Mouse (Mus musculus) midbrain, postnatal 0 days (tissue): Measurements from ENCODE around the gene Sgcb. TPM values are rescaled to one million over a fixed set of nuclear protein-coding genes. Genes with fewer than 3 reads are reported as not detected.

Experiments
- ATAC-seq: fragments of 200-750 bp; cut with Nextera tagmentation; 2 replicates; pipeline ENCODE4 v1.8.0; 2017; ENCODE audit warnings: moderate number of reproducible peaks, mild to moderate bottlenecking, moderate TSS enrichment, moderate library complexity; ENCODE audit not compliant: low FRiP score
- DNase-seq: peaks from one replicate; pipeline ENCODE4 v3.0.0-alpha.2; 2015; ENCODE audit warnings: low spot score
- H3K27ac ChIP-seq: fragments of 300-500 bp; sonication (generic); 2 replicates; pipeline ENCODE4 v1.5.1; 2014; ENCODE audit warnings: low read depth, mild to moderate bottlenecking, low read length, mixed read lengths
- H3K27me3 ChIP-seq: fragments of 300-500 bp; sonication (generic); 2 replicates; pipeline ENCODE4 v1.6.1; 2014; ENCODE audit warnings: low read length, control low read depth, mixed read lengths; ENCODE audit not compliant: insufficient read depth
- H3K36me3 ChIP-seq: fragments of 300-500 bp; sonication (generic); 2 replicates; pipeline ENCODE4 v1.6.1; 2014; ENCODE audit warnings: low read length, control low read depth, mixed read lengths; ENCODE audit not compliant: insufficient read depth
- H3K4me1 ChIP-seq: fragments of 300-500 bp; sonication (generic); 2 replicates; pipeline ENCODE4 v1.6.1; 2014; ENCODE audit warnings: mild to moderate bottlenecking, control low read depth, antibody characterized with exemption, low read length, mixed read lengths; ENCODE audit not compliant: insufficient read depth
- H3K4me2 ChIP-seq: fragments of 300-500 bp; sonication (generic); 2 replicates; pipeline ENCODE4 v1.6.1; 2014; ENCODE audit warnings: low read depth, mild to moderate bottlenecking, low read length, mixed read lengths; ENCODE audit not compliant: poor library complexity, severe bottlenecking
- H3K4me3 ChIP-seq: fragments of 300-500 bp; sonication (generic); 2 replicates; pipeline ENCODE4 v1.5.1; 2014; ENCODE audit warnings: low read depth, mild to moderate bottlenecking, low read length, moderate library complexity
- H3K9ac ChIP-seq: fragments of 300-500 bp; sonication (generic); replicated peaks from 2 replicates; pipeline ENCODE4 v1.6.1; 2014; ENCODE audit warnings: mild to moderate bottlenecking, low read length, moderate library complexity, mixed read lengths; ENCODE audit not compliant: poor library complexity, severe bottlenecking
- H3K9me3 ChIP-seq: fragments of 300-500 bp; sonication (generic); 2 replicates; pipeline ENCODE4 v1.6.1; 2016; ENCODE audit warnings: low read length, control low read depth
- CTCF ChIP-seq: IDR thresholded peaks from 2 replicates; pipeline ENCODE4 v1.5.1; 2016; ENCODE audit warnings: antibody characterized with exemption, mild to moderate bottlenecking
- WGBS: fragments of 180-500 bp; shearing (Covaris S2); extraction: QIAGEN DNeasy Blood & Tissue Kit; methylation state at CpG from one replicate; pipeline ENCODE4 v1.1.7; 2014; 5-methylcytosine and 5-hydroxymethylcytosine counted together
- polyA plus RNA-seq: library from polyadenylated mRNA; unstranded; fragments of >200 nt; fragmentation: Nextera tagmentation; extraction: Ambion mirVana; gene quantifications from 2 replicates; pipeline ENCODE4 v1.2.1, GENCODE M21; 2015
- total RNA-seq: library from RNA; depleted of rRNA; stranded (reverse); fragments of >200 nt; gene quantifications from 2 replicates; pipeline ENCODE4 v1.2.3, GENCODE M21; 2014

Sgcb gene
- total and polyA plus RNA-seq, 2 experiments from 2014 or later, result 24.7 to 49.7 TPM

DNA sequence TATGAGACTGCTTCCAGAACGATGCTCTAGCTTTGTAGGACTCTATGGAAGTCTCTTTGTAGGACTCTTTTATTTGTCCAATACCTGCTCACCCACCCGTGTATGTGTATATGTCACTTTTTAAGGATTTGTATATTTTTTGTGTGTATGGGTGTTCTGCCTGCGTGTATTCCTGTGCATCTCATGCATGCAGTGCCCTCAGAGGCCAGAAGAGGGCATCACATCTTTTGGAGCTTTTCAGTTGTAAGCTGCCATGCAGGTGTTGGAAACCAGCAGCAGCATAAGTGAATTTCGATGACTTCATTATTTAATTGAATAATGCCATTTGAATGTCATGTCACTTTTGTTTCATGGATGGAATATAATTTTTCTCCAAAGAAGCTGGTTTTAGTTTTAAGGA, 5.5 kb downstream of the Sgcb start:
- 84% methylated on average over 4 of the region's 4 CpGs for WGBS
- H3K9me3 ChIP-seq, result no peaks in the 10 kb centered on the region
- peak; percentile 77 for TF ChIP-seq CTCF
- no peak for ATAC-seq
- no peak overlapping the region for H3K9ac ChIP-seq
- peaks cover 19% of the 10 kb centered on the region; the same call in 1 of the 2 replicates for H3K36me3 ChIP-seq
- H3K4me1 ChIP-seq, result no peaks in the 10 kb centered on the region
- H3K27ac ChIP-seq, result no peak overlapping the region
- no peaks in the 10 kb centered on the region for H3K27me3 ChIP-seq
- H3K4me2 ChIP-seq, result no peak overlapping the region
- peak; percentile 59 for DNase-seq
- no peak overlapping the region for H3K4me3 ChIP-seq

DNA sequence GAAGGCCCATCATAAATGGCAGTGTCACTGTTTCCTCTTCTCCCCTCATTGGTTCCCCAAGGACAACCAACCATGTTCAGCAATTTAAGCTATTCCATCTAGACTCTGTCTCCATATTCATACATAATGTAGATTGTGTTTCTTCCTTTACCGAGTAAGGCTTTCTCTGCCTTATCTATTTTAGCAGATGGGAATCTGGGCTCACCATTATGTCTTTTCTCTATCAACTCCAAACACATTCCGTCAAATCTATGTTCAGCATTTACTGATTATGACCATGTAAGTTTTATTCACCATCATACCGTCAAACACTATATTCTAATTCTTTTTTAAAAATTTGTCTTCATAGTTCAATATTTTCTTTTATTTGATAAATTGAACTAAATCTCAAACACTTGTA, 6.5 kb downstream of the Sgcb start:
- no peak overlapping the region for H3K4me3 ChIP-seq
- no peaks in the 10 kb centered on the region for H3K27me3 ChIP-seq
- H3K27ac ChIP-seq, result no peak overlapping the region
- DNase-seq, result no peak
- H3K4me2 ChIP-seq, result no peak overlapping the region
- H3K9me3 ChIP-seq, result no peaks in the 10 kb centered on the region
- H3K36me3 ChIP-seq, result peaks cover 19% of the 10 kb centered on the region; the same call in 1 of the 2 replicates
- H3K4me1 ChIP-seq, result no peaks in the 10 kb centered on the region
- ATAC-seq, result no peak
- no peak for TF ChIP-seq CTCF
- 84% methylated on average over 3 of the region's 3 CpGs for WGBS
- no peak overlapping the region for H3K9ac ChIP-seq

DNA sequence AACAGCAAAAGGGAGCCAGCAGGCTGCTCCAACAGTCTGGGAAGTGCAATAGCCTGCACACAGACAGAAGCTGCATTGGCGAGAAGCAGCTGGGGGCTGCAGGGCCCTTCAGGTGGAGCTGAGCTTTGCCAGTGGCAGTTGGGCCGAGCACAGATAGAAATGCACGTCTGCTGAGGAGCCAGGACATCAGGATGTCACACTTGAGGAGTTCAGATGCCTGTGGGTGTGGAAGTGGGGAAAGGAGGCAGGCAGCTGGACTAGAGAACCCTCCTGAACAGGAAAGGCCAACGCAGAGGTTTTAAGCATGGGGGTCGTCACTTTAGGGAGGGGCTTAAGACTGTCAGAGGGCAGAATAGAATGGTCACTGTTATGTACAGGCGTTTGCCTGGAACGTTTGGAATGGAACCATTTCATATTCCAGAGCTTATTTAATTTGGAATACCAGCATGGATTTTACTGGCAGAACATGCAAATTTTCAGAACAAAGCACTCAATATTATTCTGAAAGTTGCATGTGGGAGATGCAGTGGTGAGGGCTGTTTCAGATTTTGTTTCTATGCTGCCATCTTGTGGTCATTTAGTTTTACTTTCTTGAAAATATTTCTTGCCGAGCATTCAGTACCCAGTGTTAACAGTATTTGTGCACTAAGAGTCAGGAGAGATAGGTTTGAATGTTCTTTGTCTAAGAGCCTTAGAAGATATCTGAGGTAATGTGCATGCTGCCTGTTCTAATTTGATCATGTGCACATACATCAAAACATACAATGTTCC, 10.1 kb downstream of the Sgcb start:
- DNase-seq (peak; percentile 91), ATAC-seq (peak; percentile 81)
- peak; percentile 80 for TF ChIP-seq CTCF
- Histone ChIP-seq H3K4me1 (no peaks in the 10 kb centered on the region), H3K9ac (no peak overlapping the region), H3K4me3 (no peak overlapping the region), H3K9me3 (no peaks in the 10 kb centered on the region), H3K27ac (peak overlapping the region; percentile 44; the same call in 1 of the 2 replicates), H3K27me3 (no peaks in the 10 kb centered on the region), H3K36me3 (peaks cover 32% of the 10 kb centered on the region), H3K4me2 (no peak overlapping the region)
- 38% methylated on average over 8 of the region's 8 CpGs for WGBS

DNA sequence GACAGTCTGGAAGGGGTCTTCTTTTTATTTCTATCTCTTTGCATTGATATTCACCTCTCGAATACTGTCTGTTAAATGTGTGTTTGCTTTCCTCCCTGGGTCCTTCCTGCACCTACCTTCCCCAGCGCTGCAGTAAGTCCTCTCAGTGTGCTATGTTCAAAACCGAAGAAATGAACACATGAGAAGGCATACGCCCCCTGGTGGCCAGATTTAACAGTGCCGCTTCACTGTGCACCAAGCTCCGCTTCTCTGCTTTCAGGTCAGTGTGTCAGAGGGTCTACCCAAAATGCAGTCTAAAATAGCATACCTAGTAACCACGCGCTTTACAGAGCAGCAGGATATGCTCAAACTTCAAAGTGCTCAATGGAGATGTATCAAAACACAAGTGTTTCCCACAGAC, 14.4 kb downstream of the Sgcb start:
- H3K4me3 ChIP-seq, result no peak overlapping the region
- 59% methylated on average over 8 of the region's 8 CpGs for WGBS

DNA sequence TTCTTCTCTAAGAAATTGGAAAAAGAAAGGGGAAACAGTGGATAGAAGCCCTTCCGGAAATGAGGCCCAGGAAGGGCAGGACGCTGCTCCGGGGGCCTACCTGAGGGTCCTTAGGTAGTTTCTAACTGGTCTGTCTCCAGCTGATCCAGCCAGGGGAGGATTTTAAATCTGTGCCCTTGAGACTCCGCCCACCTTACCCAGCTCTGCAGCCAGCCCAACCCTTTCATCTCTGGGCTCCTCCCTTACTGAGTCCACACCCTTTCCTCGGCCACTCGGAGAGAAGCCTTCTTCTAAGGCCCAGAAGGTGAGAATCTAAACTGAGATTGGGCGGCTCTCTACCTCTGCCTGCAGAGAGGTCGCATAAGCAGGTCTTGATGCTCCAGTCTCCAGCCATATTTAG, 15.3 kb downstream of the Sgcb start, which contains the start of gene Lrrc66:
Lrrc66 (minus strand) TSS at position 236 of the 400 bp plus-strand sequence.
- Histone ChIP-seq H3K4me2 (no peak within 1 kb of the TSS), H3K9ac (no peak within 1 kb of the TSS), H3K4me1 (no peaks in the 10 kb centered on the region), H3K27me3 (no peaks in the 10 kb centered on the region), H3K9me3 (no peaks in the 10 kb centered on the region), H3K36me3 (peaks cover 16% of the 10 kb centered on the region), H3K4me3 (no peak within 1 kb of the TSS), H3K27ac (no peak within 1 kb of the TSS)
- no peak for TF ChIP-seq CTCF
- ATAC-seq, result no peak
- no peak for DNase-seq
- WGBS, result 79% methylated on average over 8 of the region's 8 CpGs

More for the DNA sequence above, 14.4 kb downstream of the Sgcb start:
- Histone ChIP-seq H3K36me3 (peaks cover 16% of the 10 kb centered on the region), H3K4me1 (no peaks in the 10 kb centered on the region), H3K9me3 (no peaks in the 10 kb centered on the region), H3K27me3 (no peaks in the 10 kb centered on the region), H3K4me2 (no peak overlapping the region), H3K9ac (no peak overlapping the region), H3K27ac (no peak overlapping the region)
- TF ChIP-seq CTCF, result peak; percentile 89
- DNase-seq (peak; percentile 86), ATAC-seq (no peak)

DNA sequence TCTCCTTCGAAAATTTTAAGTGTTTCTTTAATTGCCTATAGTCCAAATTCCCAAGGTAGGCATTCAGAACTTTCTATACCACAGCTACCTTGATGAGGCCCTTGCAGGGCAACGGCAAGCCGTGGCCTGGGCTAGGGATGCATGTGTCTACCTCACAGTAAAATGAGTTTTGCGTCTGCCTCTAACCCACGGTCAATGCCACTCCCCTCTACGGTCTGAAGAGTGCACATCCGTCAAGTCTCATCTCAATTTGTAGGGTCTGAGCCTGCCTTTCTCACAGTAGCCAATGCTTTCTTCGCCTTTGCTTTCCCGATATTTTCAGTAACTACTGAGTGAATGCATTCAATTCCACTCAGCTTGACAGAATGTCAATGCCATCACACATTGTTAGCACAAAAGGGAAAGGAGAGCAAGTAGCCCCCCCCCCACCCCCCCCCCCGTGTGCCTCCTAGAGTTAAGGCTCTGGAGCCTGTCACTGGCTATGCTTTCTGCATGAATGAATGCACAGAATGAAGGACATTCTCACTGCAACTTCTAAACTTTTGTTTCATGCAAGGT, 16.5 kb downstream of the Sgcb start:
- Histone ChIP-seq H3K9ac (no peak overlapping the region), H3K36me3 (peaks cover 16% of the 10 kb centered on the region), H3K4me3 (no peak overlapping the region), H3K27me3 (no peaks in the 10 kb centered on the region), H3K27ac (no peak overlapping the region), H3K9me3 (no peaks in the 10 kb centered on the region), H3K4me2 (no peak overlapping the region), H3K4me1 (no peaks in the 10 kb centered on the region)
- no peak for DNase-seq
- no peak for ATAC-seq
- 34% methylated on average over 10 of the region's 10 CpGs for WGBS
- no peak for TF ChIP-seq CTCF
